ENCODE assay signal across 9 mouse cellular contexts in the genomic region with DNA sequence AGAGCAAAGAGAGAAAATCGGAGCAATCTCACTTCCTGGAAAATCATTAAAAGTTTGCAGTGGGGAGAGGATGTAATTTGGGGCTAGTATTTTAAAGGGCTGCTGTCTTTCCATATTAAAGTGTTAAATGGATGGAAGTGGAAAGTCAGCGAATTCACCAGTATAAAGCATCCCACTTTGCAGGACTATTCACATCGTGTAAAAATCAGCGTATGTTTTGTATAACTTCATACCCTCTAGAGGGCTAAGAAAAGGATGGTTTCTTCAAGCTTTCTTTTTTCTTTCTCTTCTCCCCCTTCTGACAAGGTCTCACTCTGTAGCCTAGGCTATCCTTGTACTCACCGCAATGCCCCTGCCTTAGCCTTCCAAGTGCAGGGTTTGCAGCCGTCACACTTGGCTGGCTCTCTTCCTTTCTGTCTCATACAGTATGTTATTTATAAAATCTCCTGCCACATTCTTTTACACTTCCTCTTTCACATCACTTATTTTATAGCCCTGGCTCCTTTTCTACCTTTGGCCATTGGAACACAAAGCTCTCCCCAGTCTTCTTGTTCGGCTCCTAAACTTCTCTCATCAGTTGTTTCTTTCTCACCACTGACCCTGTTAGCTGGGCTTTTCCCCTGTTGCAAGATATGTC. TPM values are rescaled to one million over a fixed set of nuclear protein-coding genes. Genes with fewer than 3 reads are reported as not detected.
DNase-seq lines count a peak whose midpoint lies in the region; ATAC-seq and TF ChIP-seq lines count a peak whose summit lies in the region.
"Had no signal": no experiment of that assay in that cellular context is flagged by ENCODE, and none has a peak within 500 bp of the region (broad histone marks: within the 10 kb centered on the region; RNA-seq: fewer than 3 reads in every experiment).

No protein-coding gene starts in this region.

- no peak for ATAC-seq in intestine, embryonic 15.5 days
- ATAC-seq in megakaryocyte progenitor cell, adult 5-6 weeks (replicated peaks; ENCODE audit: poor library complexity) = 0 out of 2 replicates have a peak, but pooled peaks have one; percentile 7

- TF ChIP-seq CTCF in kidney, adult 2 months (conservative IDR thresholded peaks at IDR 0.05; ENCODE audit: insufficient read depth, insufficient read length, low read depth, low read length) = no peak
- TF ChIP-seq CTCF in MEL (IDR thresholded peaks at IDR 0.05 in 2 of 3, conservative IDR thresholded peaks at IDR 0.05 in 1 of 3; ENCODE audit: control insufficient read depth in 1 of 3, insufficient read depth in 1 of 3, low read depth in 2 of 3, low read length in 3 of 3, poor library complexity in 1 of 3, severe bottlenecking in 1 of 3) = no peak

- H3K27me3 ChIP-seq in kidney, adult 2 months (replicated peaks; ENCODE audit: control insufficient read depth, insufficient read depth, low read length) = no peaks in the 10 kb centered on the region
- no peaks in the 10 kb centered on the region for H3K27me3 ChIP-seq in MEL (ENCODE audit: control insufficient read depth in 1 of 2, insufficient read depth in 2 of 2, low read length in 2 of 2)
- no peaks in the 10 kb centered on the region for H3K27me3 ChIP-seq in intestine, embryonic 15.5 days (replicated peaks)

- no peak for TF ChIP-seq RAD21 in MEL (IDR thresholded peaks at IDR 0.05; ENCODE audit: low read depth, low read length)

- H3K4me1 ChIP-seq in kidney, adult 2 months (ENCODE audit: control insufficient read depth, insufficient read depth, low read length) = 0 out of 2 replicates have a peak, but pooled peaks cover 2% of the 10 kb centered on the region
- peaks cover 9 to 19% of the 10 kb centered on the region in 2 experiments; a peak in 3 of 4 replicates for H3K4me1 ChIP-seq in MEL (ENCODE audit: control insufficient read depth in 1 of 2, insufficient read depth in 2 of 2, low read length in 2 of 2)
- H3K4me1 ChIP-seq in intestine, embryonic 15.5 days (replicated peaks) = 0 out of 2 replicates have a peak, but pooled peaks cover 9% of the 10 kb centered on the region

- peak overlapping the region; percentile 9; the same call in 1 of the 2 replicates for H3K4me2 ChIP-seq in intestine, embryonic 15.5 days (replicated peaks)

- peak overlapping the region; percentile 65 for H3K9ac ChIP-seq in MEL (ENCODE audit: control insufficient read depth, low read depth, low read length, poor library complexity, severe bottlenecking)
- no peak overlapping the region for H3K9ac ChIP-seq in intestine, embryonic 15.5 days

- peaks cover 1% of the 10 kb centered on the region; the same call in 1 of the 2 replicates for H3K79me2 ChIP-seq in MEL (ENCODE audit: control insufficient read depth, insufficient read depth, low read length, poor library complexity)

- H3K36me3 ChIP-seq in kidney, adult 2 months (ENCODE audit: control insufficient read depth, insufficient read depth, low read length) = no peaks in the 10 kb centered on the region
- H3K36me3 ChIP-seq in MEL (ENCODE audit: control insufficient read depth in 1 of 2, insufficient read depth in 2 of 2, low read length in 2 of 2) = peaks cover 0 to 31% of the 10 kb centered on the region in 2 experiments; a peak in 2 of 4 replicates
- no peaks in the 10 kb centered on the region for H3K36me3 ChIP-seq in intestine, embryonic 15.5 days

- DNase-seq in kidney, adult 2 months = no peak
- DNase-seq in kidney, adult 11 months = no peak
- no peak for DNase-seq in MEL (ENCODE audit: low read depth, low spot score)
- no peak for DNase-seq in embryo, embryonic 10 days (ENCODE audit: low spot score)
- DNase-seq in urinary bladder, postnatal 25 days (ENCODE audit: low spot score) = no peak
- no peak for DNase-seq in adrenal gland, postnatal 36 days

- peak overlapping the region; percentile 95 for H3K27ac ChIP-seq in kidney, adult 2 months (ENCODE audit: insufficient read depth, low read depth, low read length)
- peak overlapping the region; percentile 62 for H3K27ac ChIP-seq in MEL (ENCODE audit: control insufficient read depth, low read depth, low read length)
- peak overlapping the region; percentile 58; the same call in 1 of the 2 replicates for H3K27ac ChIP-seq in intestine, embryonic 15.5 days

- H3K4me3 ChIP-seq in kidney, adult 2 months (ENCODE audit: insufficient read depth, low read depth, low read length) = no peak overlapping the region; the same call in 1 of the 2 replicates
- H3K4me3 ChIP-seq in MEL (ENCODE audit: control insufficient read depth in 1 of 2, insufficient read depth in 1 of 2, low read depth in 2 of 2, low read length in 2 of 2) = peak overlapping the region; percentile 60 to 74
- H3K4me3 ChIP-seq in intestine, embryonic 15.5 days (replicated peaks) = no peak overlapping the region

- WGBS in kidney, adult 2 months = 37% methylated on average over 7 of the region's 7 CpGs
- WGBS in intestine, embryonic 15.5 days = 67% methylated on average over 7 of the region's 7 CpGs

- TF ChIP-seq EP300 in MEL (IDR thresholded peaks at IDR 0.05; ENCODE audit: low read depth in 1 of 2, low read length in 2 of 2) = peak in 1 of 2 experiments; percentile 29; a peak in 1 of 4 replicates

- no peak for TF ChIP-seq POLR2A in kidney, adult 2 months (IDR thresholded peaks at IDR 0.05; ENCODE audit: low read depth, low read length)
- no peak for TF ChIP-seq POLR2A in MEL (IDR thresholded peaks at IDR 0.05; ENCODE audit: control insufficient read depth in 1 of 2, insufficient read depth in 1 of 2, low read depth in 1 of 2, low read length in 2 of 2, poor library complexity in 1 of 2)

- no peaks in the 10 kb centered on the region for H3K9me3 ChIP-seq in MEL (replicated peaks; ENCODE audit: insufficient read depth, low read length)
- H3K9me3 ChIP-seq in intestine, embryonic 15.5 days = no peaks in the 10 kb centered on the region

TF ChIP-seq in MEL, 35 proteins besides CTCF, POLR2A, EP300 and RAD21:
- TF ChIP-seq ETS1 (IDR thresholded peaks at IDR 0.05; ENCODE audit: low read depth, low read length) = peak; percentile 26; the same call in 1 of the 2 replicates
- no peak for TF ChIP-seq GABPA (IDR thresholded peaks at IDR 0.05; ENCODE audit: low read depth, low read length)
- peak; percentile 35; the same call in 1 of the 2 replicates for TF ChIP-seq HCFC1 (IDR thresholded peaks at IDR 0.05; ENCODE audit: low read depth, low read length)
- TF ChIP-seq MXI1 (IDR thresholded peaks at IDR 0.05; ENCODE audit: low read depth, low read length) = 0 out of 2 replicates have a peak, but pooled peaks have one; percentile 20

RNA-seq across cellular contexts. Expression of gene Ccng2, which starts 1.8 kb away (rescaled TPM):
- polyA plus RNA-seq in kidney, adult 2 months (2012; rRNA removed) = 16.7 and 20.0 TPM in 2 replicates
- total RNA-seq in MEL (2012; rRNA removed) = 1.0 and 4.6 TPM in 2 replicates
- 1 to 10 TPM in 1 of 2 experiments, not detected in 1; 3.7 TPM for polyA plus RNA-seq in MEL (2012; ENCODE audit: insufficient read depth in 1 of 2, insufficient read length in 2 of 2, low read depth in 1 of 2, low replicate concordance in 2 of 2, missing spikeins in 1 of 2)
- 33.2 and 37.8 TPM in 2 replicates for polyA plus RNA-seq in intestine, embryonic 15.5 days (2015; fragmentation: Nextera tagmentation; extraction: Ambion mirVana)
- total RNA-seq in megakaryocyte progenitor cell, adult 5-6 weeks (2015) = 31.9 and 37.7 TPM in 2 replicates
- total RNA-seq in megakaryocyte progenitor cell, adult 5-6 weeks (2017) = 35.2 and 38.1 TPM in 2 replicates
- 10 to 100 TPM; 23.4 to 32.6 TPM for total RNA-seq in adrenal gland, postnatal 36 days (2021)

RNA-seq across cellular contexts. Expression of gene 2010109A12Rik, which starts 59.0 kb away (rescaled TPM):
- polyA plus RNA-seq in kidney, adult 2 months (2012; rRNA removed) = 0.23 and 0.27 TPM in 2 replicates
- 0.23 and 0.29 TPM in 2 replicates for total RNA-seq in MEL (2012; rRNA removed)
- under 1 TPM in 1 of 2 experiments, not detected in 1; 0.21 TPM for polyA plus RNA-seq in MEL (2012; ENCODE audit: insufficient read depth in 1 of 2, insufficient read length in 2 of 2, low read depth in 1 of 2, low replicate concordance in 2 of 2, missing spikeins in 1 of 2)
- 1.6 and 2.0 TPM in 2 replicates for polyA plus RNA-seq in intestine, embryonic 15.5 days (2015; fragmentation: Nextera tagmentation; extraction: Ambion mirVana)
- 0.77 and 0.90 TPM in 2 replicates for total RNA-seq in megakaryocyte progenitor cell, adult 5-6 weeks (2015)
- total RNA-seq in megakaryocyte progenitor cell, adult 5-6 weeks (2017) = 3.0 and 4.3 TPM in 2 replicates
- total RNA-seq in adrenal gland, postnatal 36 days (2021) = 1 to 10 TPM in 1 of 2 experiments, under 1 TPM in 1; 0.86 to 1.5 TPM
- polyA plus RNA-seq: large intestine, adult 2 months had no signal

RNA-seq across cellular contexts. Expression of gene Ccni, which starts 59.0 kb away (rescaled TPM):
- 125 and 126 TPM in 2 replicates for polyA plus RNA-seq in kidney, adult 2 months (2012; rRNA removed)
- 33.4 and 45.1 TPM in 2 replicates for total RNA-seq in MEL (2012; rRNA removed)
- polyA plus RNA-seq in MEL (2012; ENCODE audit: insufficient read depth in 1 of 2, insufficient read length in 2 of 2, low read depth in 1 of 2, low replicate concordance in 2 of 2, missing spikeins in 1 of 2) = 100 to 1,000 TPM in 1 of 2 experiments, 10 to 100 TPM in 1; 83.2 to 199 TPM
- polyA plus RNA-seq in intestine, embryonic 15.5 days (2015; fragmentation: Nextera tagmentation; extraction: Ambion mirVana) = 79.2 and 91.2 TPM in 2 replicates
- 184 and 191 TPM in 2 replicates for total RNA-seq in megakaryocyte progenitor cell, adult 5-6 weeks (2015)
- 159 and 163 TPM in 2 replicates for total RNA-seq in megakaryocyte progenitor cell, adult 5-6 weeks (2017)
- 100 to 1,000 TPM; 213 to 239 TPM for total RNA-seq in adrenal gland, postnatal 36 days (2021)

Comparison
In these comparisons a context has a peak if more than half of its experiments do, and no peak if none do; other contexts are left out.
1. H3K4me3 ChIP-seq: peak in MEL (2 of 2); none in kidney, adult 2 months (single experiment) and intestine, embryonic 15.5 days (single experiment).
2. Peak in every context shown above with its lines, with median percentiles within 50 percentile points of each other: H3K27ac ChIP-seq.